Mouse (Mus musculus): ENCODE data around the gene Enthd1. TPM values are rescaled to one million over a fixed set of nuclear protein-coding genes. Genes with fewer than 3 reads are reported as not detected.

Gene Enthd1
- polyA plus RNA-seq, 1 experiment from 2014 or later = not detected

DNA sequence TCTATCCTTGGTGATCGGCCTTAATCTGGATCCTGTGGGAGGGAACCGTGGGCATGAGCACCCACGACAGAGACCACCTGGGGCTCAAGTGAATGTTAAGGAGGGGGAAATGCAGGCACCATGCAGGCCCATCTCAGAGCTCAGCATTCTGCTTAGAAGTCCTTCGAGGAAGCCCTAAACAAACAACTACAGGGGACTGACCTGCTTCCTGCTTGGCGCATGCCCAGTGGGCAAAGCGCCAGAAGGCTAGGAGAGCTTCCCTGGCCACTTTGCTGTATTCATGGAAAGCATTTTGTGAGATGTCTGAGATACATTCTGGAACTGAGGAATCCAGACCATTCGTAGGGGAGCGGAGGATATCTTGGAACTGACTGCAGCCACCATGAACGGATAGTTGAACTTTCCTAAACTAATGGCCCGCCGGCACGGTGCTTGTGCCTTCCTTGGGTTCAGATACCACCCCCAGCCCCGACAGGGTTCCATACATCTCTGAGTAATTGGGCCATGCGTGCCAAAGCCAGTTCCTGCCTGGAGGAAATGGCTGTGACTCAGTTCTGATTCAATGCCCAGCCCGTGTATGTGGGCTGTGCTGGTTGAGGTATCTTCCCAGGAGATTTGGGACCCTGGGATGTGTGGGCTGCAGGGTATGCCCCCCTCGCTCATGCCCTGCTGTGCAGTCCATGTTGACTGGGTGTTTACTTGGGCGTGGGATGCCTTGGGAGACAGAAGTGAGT lies 150.8 kb downstream of the Enthd1 start:
- Histone ChIP-seq H3K4me1 (ENCODE audit: control insufficient read depth, insufficient read depth, low read length) (0 out of 2 replicates have a peak, but pooled peaks cover 2% of the 10 kb centered on the region), H3K36me3 (ENCODE audit: control insufficient read depth, insufficient read depth, low read length) (no peaks in the 10 kb centered on the region), H3K4me2 (ENCODE audit: low read depth, severe bottlenecking) (no peak overlapping the region), H3K27ac (replicated peaks; ENCODE audit: low read depth, low read length) (no peak overlapping the region), H3K27me3 (ENCODE audit: control insufficient read depth, insufficient read depth, low read length) (no peaks in the 10 kb centered on the region), H3K4me3 (ENCODE audit: low read depth, low read length) (no peak overlapping the region), H3K9ac (ENCODE audit: low read length) (no peak overlapping the region), H3K9me3 (ENCODE audit: control insufficient read depth, low read length) (no peaks in the 10 kb centered on the region; the same call in 1 of the 2 replicates)
- 89% methylated on average over 17 of the region's 17 CpGs for WGBS
- no peak for DNase-seq (ENCODE audit: low spot score)
- ATAC-seq (ENCODE audit: insufficient number of reproducible peaks, low FRiP score, low TSS enrichment, low read depth) = no peak

DNA sequence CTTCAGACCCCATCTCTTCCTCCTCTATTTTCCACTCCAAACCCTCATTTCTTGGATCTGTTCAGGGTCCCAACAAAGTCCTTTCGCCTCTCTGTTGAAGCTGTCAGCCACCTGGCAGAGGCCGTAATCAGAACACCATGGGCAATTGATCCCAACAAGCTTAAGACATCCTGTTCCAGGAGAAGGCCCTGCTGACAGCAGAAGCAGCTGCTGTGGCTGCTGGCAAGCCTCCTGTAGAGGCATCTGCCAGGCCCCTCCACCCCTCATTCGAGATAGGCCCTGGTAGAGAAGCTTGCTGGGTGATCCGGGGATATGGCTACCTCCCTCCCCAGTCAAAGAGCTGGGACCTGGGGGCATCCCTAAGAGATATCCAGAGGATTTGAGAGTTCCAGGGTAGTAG lies 151.9 kb downstream of the Enthd1 start:
- no peak overlapping the region for H3K4me2 ChIP-seq (ENCODE audit: low read depth, severe bottlenecking)
- no peak overlapping the region for H3K9ac ChIP-seq (ENCODE audit: low read length)
- no peaks in the 10 kb centered on the region; the same call in 1 of the 2 replicates for H3K9me3 ChIP-seq (ENCODE audit: control insufficient read depth, low read length)
- DNase-seq (ENCODE audit: low spot score) (no peak), ATAC-seq (ENCODE audit: insufficient number of reproducible peaks, low FRiP score, low TSS enrichment, low read depth) (no peak)
- no peak overlapping the region for H3K27ac ChIP-seq (replicated peaks; ENCODE audit: low read depth, low read length)
- H3K36me3 ChIP-seq (ENCODE audit: control insufficient read depth, insufficient read depth, low read length) = no peaks in the 10 kb centered on the region
- 0 out of 2 replicates have a peak, but pooled peaks cover 2% of the 10 kb centered on the region for H3K4me1 ChIP-seq (ENCODE audit: control insufficient read depth, insufficient read depth, low read length)
- H3K27me3 ChIP-seq (ENCODE audit: control insufficient read depth, insufficient read depth, low read length) = no peaks in the 10 kb centered on the region
- H3K4me3 ChIP-seq (ENCODE audit: low read depth, low read length) = no peak overlapping the region
- 69% methylated on average over 4 of the region's 4 CpGs for WGBS

DNA sequence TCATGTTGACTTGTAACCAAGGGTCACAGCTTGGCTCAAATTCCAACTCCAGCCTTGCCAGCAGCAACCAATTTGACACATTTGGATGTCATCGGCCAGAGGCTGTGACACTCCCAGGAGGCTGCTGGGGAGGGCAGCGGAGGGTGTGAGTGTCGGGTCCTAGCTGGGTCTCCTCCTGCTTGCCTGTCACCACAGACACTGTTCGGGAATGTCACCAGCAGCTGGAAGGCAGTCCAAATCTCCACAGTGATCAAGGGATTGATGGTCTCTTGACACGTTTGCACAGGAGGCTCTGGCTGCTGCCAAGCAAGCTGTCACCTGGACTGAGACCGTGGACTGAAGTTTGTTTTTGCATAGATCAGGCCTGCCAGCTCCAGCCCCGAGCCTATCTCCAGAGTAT lies 154.3 kb downstream of the Enthd1 start:
- ATAC-seq (ENCODE audit: insufficient number of reproducible peaks, low FRiP score, low TSS enrichment, low read depth) (no peak), DNase-seq (ENCODE audit: low spot score) (no peak)
- 70% methylated on average over 7 of the region's 7 CpGs for WGBS
- Histone ChIP-seq H3K27ac (replicated peaks; ENCODE audit: low read depth, low read length) (no peak overlapping the region), H3K9ac (ENCODE audit: low read length) (no peak overlapping the region), H3K4me1 (ENCODE audit: control insufficient read depth, insufficient read depth, low read length) (no peaks in the 10 kb centered on the region), H3K4me2 (ENCODE audit: low read depth, severe bottlenecking) (no peak overlapping the region), H3K36me3 (ENCODE audit: control insufficient read depth, insufficient read depth, low read length) (no peaks in the 10 kb centered on the region), H3K27me3 (ENCODE audit: control insufficient read depth, insufficient read depth, low read length) (no peaks in the 10 kb centered on the region), H3K4me3 (ENCODE audit: low read depth, low read length) (no peak overlapping the region), H3K9me3 (ENCODE audit: control insufficient read depth, low read length) (no peaks in the 10 kb centered on the region; the same call in 1 of the 2 replicates)

DNA sequence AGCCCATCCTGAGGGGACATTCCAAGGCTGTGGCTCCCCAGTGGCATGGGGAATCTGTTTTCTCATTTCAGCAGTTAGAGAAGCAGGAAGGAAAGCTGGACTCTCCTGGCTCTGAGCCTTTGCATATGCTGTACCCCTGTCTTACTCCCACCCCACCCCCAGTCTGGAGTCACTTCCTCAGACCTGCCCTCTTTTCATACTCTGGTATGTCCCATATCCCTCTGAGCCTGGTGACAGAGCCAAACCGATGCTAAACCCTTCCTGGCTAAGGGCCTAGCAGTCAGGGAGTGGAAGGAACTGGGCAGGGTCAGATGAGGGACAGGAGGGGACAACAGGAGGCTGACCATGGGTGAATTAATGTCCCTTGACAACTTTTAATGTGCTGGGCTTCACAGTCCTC lies 157.1 kb downstream of the Enthd1 start:
- 58% methylated on average over 1 of the region's 1 CpGs for WGBS
- no peak for ATAC-seq (ENCODE audit: insufficient number of reproducible peaks, low FRiP score, low TSS enrichment, low read depth)
- no peaks in the 10 kb centered on the region for H3K4me1 ChIP-seq (ENCODE audit: control insufficient read depth, insufficient read depth, low read length)
- H3K4me3 ChIP-seq (ENCODE audit: low read depth, low read length) = no peak overlapping the region
- no peak overlapping the region for H3K9ac ChIP-seq (ENCODE audit: low read length)
- no peaks in the 10 kb centered on the region; the same call in 1 of the 2 replicates for H3K9me3 ChIP-seq (ENCODE audit: control insufficient read depth, low read length)
- H3K4me2 ChIP-seq (ENCODE audit: low read depth, severe bottlenecking) = no peak overlapping the region
- no peaks in the 10 kb centered on the region for H3K27me3 ChIP-seq (ENCODE audit: control insufficient read depth, insufficient read depth, low read length)
- H3K27ac ChIP-seq (replicated peaks; ENCODE audit: low read depth, low read length) = no peak overlapping the region
- H3K36me3 ChIP-seq (ENCODE audit: control insufficient read depth, insufficient read depth, low read length) = no peaks in the 10 kb centered on the region
- no peak for DNase-seq (ENCODE audit: low spot score)

Other genes with a start within 250 kb of the Enthd1 start
- gene Grap2, start 7.4 kb upstream of the Enthd1 start, polyA plus RNA-seq (2014; fragmentation: Nextera tagmentation; extraction: Ambion mirVana) = 3.8 and 4.0 TPM in 2 replicates
- 0.38 and 0.60 TPM in 2 replicates for gene Fam83f, start 106.7 kb upstream of the Enthd1 start, polyA plus RNA-seq (2014; fragmentation: Nextera tagmentation; extraction: Ambion mirVana)
- gene Tnrc6b, start 146.2 kb upstream of the Enthd1 start, polyA plus RNA-seq (2014; fragmentation: Nextera tagmentation; extraction: Ambion mirVana) = 15.4 and 20.1 TPM in 2 replicates